Mouse (Mus musculus) lung, postnatal 0 days (tissue): Measurements from ENCODE around the gene Lkaaear1. TPM values are rescaled to one million over a fixed set of nuclear protein-coding genes. Genes with fewer than 3 reads are reported as not detected.

Source experiments
- ATAC-seq: fragments of 200-750 bp; cut with Nextera tagmentation; 2 replicates; pipeline ENCODE4 v1.8.0; 2017; ENCODE audit warnings: moderate library complexity
- DNase-seq: peaks from one replicate; pipeline ENCODE4 v3.0.0-alpha.2; 2016; ENCODE audit warnings: low spot score
- H3K27ac ChIP-seq: fragments of 300-500 bp; sonication (generic); 2 replicates; pipeline ENCODE4 v1.5.1; 2014; ENCODE audit warnings: antibody characterized with exemption, mild to moderate bottlenecking, low read length, mixed read lengths
- H3K27me3 ChIP-seq: fragments of 300-500 bp; sonication (generic); replicated peaks from 2 replicates; pipeline ENCODE4 v1.6.1; 2014; ENCODE audit warnings: low read length, mixed read lengths; ENCODE audit not compliant: insufficient read depth
- H3K36me3 ChIP-seq: fragments of 300-500 bp; sonication (generic); 2 replicates; pipeline ENCODE4 v1.6.1; 2014; ENCODE audit warnings: low read length, mixed read lengths; ENCODE audit not compliant: insufficient read depth
- H3K4me1 ChIP-seq: fragments of 300-500 bp; sonication (generic); 2 replicates; pipeline ENCODE4 v1.6.1; 2014; ENCODE audit warnings: antibody characterized with exemption, low read depth, low read length, mixed read lengths; ENCODE audit not compliant: insufficient read depth
- H3K4me2 ChIP-seq: fragments of 300-500 bp; sonication (generic); replicated peaks from 2 replicates; pipeline ENCODE4 v1.6.1; 2014; ENCODE audit warnings: low read depth, mild to moderate bottlenecking, low read length, moderate library complexity, mixed read lengths
- H3K4me3 ChIP-seq: fragments of 300-500 bp; sonication (generic); 2 replicates; pipeline ENCODE4 v1.5.1; 2014; ENCODE audit warnings: low read depth, low read length
- H3K9ac ChIP-seq: fragments of 300-500 bp; sonication (generic); replicated peaks from 2 replicates; pipeline ENCODE4 v1.6.1; 2014; ENCODE audit warnings: low read depth, mild to moderate bottlenecking
- H3K9me3 ChIP-seq: fragments of 300-500 bp; sonication (generic); 2 replicates; pipeline ENCODE4 v1.6.1; 2016; ENCODE audit warnings: low read length, mixed read lengths
- CTCF ChIP-seq: IDR thresholded peaks from 2 replicates; pipeline ENCODE4 v1.5.1; 2016; ENCODE audit warnings: antibody characterized with exemption, mild to moderate bottlenecking
- EP300 ChIP-seq: IDR thresholded peaks from 2 replicates; pipeline ENCODE4 v1.6.1; 2016; ENCODE audit warnings: antibody characterized with exemption, mild to moderate bottlenecking, control low read depth
- WGBS: fragments of 180-500 bp; shearing (Covaris S2); extraction: QIAGEN DNeasy Blood & Tissue Kit; methylation state at CpG from one replicate; pipeline ENCODE4 v1.1.7; 2014; 5-methylcytosine and 5-hydroxymethylcytosine counted together
- polyA plus RNA-seq: library from polyadenylated mRNA; unstranded; fragments of >200 nt; fragmentation: Nextera tagmentation; extraction: Ambion mirVana; gene quantifications from 2 replicates; pipeline ENCODE4 v1.2.1, GENCODE M21; 2015

Lkaaear1 gene
- polyA plus RNA-seq, 1 experiment from 2014 or later = not detected

GRCm38 (mm10) chr2:181656734-181657133 is 41.5 kb downstream of the Lkaaear1 start, which contains the start of gene Gm29797:
Gm29797 (plus strand) TSS chr2:181657034.
- H3K36me3 ChIP-seq = peaks cover 29% of the 10 kb centered on the region; the same call in 1 of the 2 replicates
- DNase-seq = no peak
- H3K4me2 ChIP-seq = no peak within 1 kb of the TSS
- H3K4me1 ChIP-seq = no peaks in the 10 kb centered on the region; the same call in 1 of the 2 replicates
- H3K27ac ChIP-seq = no peak within 1 kb of the TSS
- 61% methylated on average over 3 of the region's 3 CpGs for WGBS
- no peaks in the 10 kb centered on the region for H3K27me3 ChIP-seq
- no peak for ATAC-seq
- no peak within 1 kb of the TSS for H3K4me3 ChIP-seq
- TF ChIP-seq EP300 (no peak), CTCF (no peak)
- H3K9me3 ChIP-seq = no peaks in the 10 kb centered on the region
- no peak within 1 kb of the TSS for H3K9ac ChIP-seq

GRCm38 (mm10) chr2:181653523-181653922 is 44.7 kb downstream of the Lkaaear1 start:
- Histone ChIP-seq H3K27ac (no peak overlapping the region), H3K4me3 (no peak overlapping the region), H3K4me1 (no peaks in the 10 kb centered on the region), H3K9me3 (no peaks in the 10 kb centered on the region), H3K36me3 (peaks cover 55% of the 10 kb centered on the region), H3K27me3 (no peaks in the 10 kb centered on the region), H3K9ac (no peak overlapping the region), H3K4me2 (no peak overlapping the region)
- ATAC-seq (no peak), DNase-seq (no peak)
- 82% methylated on average over 1 of the region's 1 CpGs for WGBS
- TF ChIP-seq EP300 = no peak
- no peak for TF ChIP-seq CTCF

GRCm38 (mm10) chr2:181653065-181653464 is 45.2 kb downstream of the Lkaaear1 start:
- H3K27ac ChIP-seq = no peak overlapping the region
- H3K4me2 ChIP-seq = no peak overlapping the region
- ATAC-seq (no peak), DNase-seq (no peak)
- no peaks in the 10 kb centered on the region for H3K9me3 ChIP-seq
- TF ChIP-seq EP300 (no peak), CTCF (no peak)
- H3K36me3 ChIP-seq = peaks cover 60% of the 10 kb centered on the region
- H3K4me1 ChIP-seq = no peaks in the 10 kb centered on the region
- H3K27me3 ChIP-seq = no peaks in the 10 kb centered on the region
- H3K9ac ChIP-seq = no peak overlapping the region
- no peak overlapping the region for H3K4me3 ChIP-seq

- TF ChIP-seq EP300 = no peak
- no peak for TF ChIP-seq CTCF
- no peak for ATAC-seq
- no peaks in the 10 kb centered on the region for H3K9me3 ChIP-seq
- H3K9ac ChIP-seq = no peak overlapping the region
- H3K4me2 ChIP-seq = no peak overlapping the region
- no peaks in the 10 kb centered on the region for H3K4me1 ChIP-seq
- H3K4me3 ChIP-seq = no peak overlapping the region
- no peak for DNase-seq
- no peaks in the 10 kb centered on the region for H3K27me3 ChIP-seq
- H3K27ac ChIP-seq = no peak overlapping the region
- H3K36me3 ChIP-seq = peaks cover 44% of the 10 kb centered on the region
- WGBS = 90% methylated on average over 10 of the region's 10 CpGs
Measured at GRCm38 (mm10) chr2:181648926-181649325, 49.3 kb downstream of the Lkaaear1 start.

Other genes starting within 250 kb of the Lkaaear1 start
- gene Zbtb46, start 239.0 kb downstream of the Lkaaear1 start, polyA plus RNA-seq = 11.2 and 14.8 TPM in 2 replicates
- 0.21 and 0.25 TPM in 2 replicates for gene Abhd16b, start 205.2 kb downstream of the Lkaaear1 start, polyA plus RNA-seq
- gene Tpd52l2, start 201.3 kb downstream of the Lkaaear1 start, polyA plus RNA-seq = 131 and 135 TPM in 2 replicates
- 57.2 and 59.5 TPM in 2 replicates for gene Dnajc5, start 178.0 kb downstream of the Lkaaear1 start, polyA plus RNA-seq
- 41.8 and 43.3 TPM in 2 replicates for gene Uckl1, start 113.5 kb downstream of the Lkaaear1 start, polyA plus RNA-seq
- gene Prpf6, start 106.6 kb downstream of the Lkaaear1 start, polyA plus RNA-seq = 32.3 and 33.6 TPM in 2 replicates
- 21.8 and 24.4 TPM in 2 replicates for gene Zfp512b, start 105.6 kb downstream of the Lkaaear1 start, polyA plus RNA-seq
- 20.8 and 21.3 TPM in 2 replicates for gene Samd10, start 99.2 kb downstream of the Lkaaear1 start, polyA plus RNA-seq
- not detected in 2 replicates for gene Gm29797, start 41.4 kb downstream of the Lkaaear1 start, polyA plus RNA-seq
- gene Sox18, start 26.8 kb downstream of the Lkaaear1 start, polyA plus RNA-seq = 134 and 161 TPM in 2 replicates
- gene Tcea2, start 18.1 kb downstream of the Lkaaear1 start, polyA plus RNA-seq = 14.1 and 15.3 TPM in 2 replicates
- 32.7 and 33.3 TPM in 2 replicates for gene Rgs19, start 4.5 kb downstream of the Lkaaear1 start, polyA plus RNA-seq
- gene Oprl1, start 16.6 kb upstream of the Lkaaear1 start, polyA plus RNA-seq = 0.20 TPM in 1 of 2 replicates, not detected in the other
- gene Myt1, start 64.9 kb upstream of the Lkaaear1 start, polyA plus RNA-seq = not detected in 2 replicates
- 37.3 and 43.6 TPM in 2 replicates for gene Pcmtd2, start 139.4 kb upstream of the Lkaaear1 start, polyA plus RNA-seq
- 30.7 and 31.4 TPM in 2 replicates for gene Polr3k, start 165.9 kb upstream of the Lkaaear1 start, polyA plus RNA-seq